Mouse (Mus musculus) skeletal muscle tissue, adult 2 months (tissue): ENCODE measurements around the gene Inka2.

ENCODE experiments used
- DNase-seq: peaks from one replicate; pipeline ENCODE4 v3.0.0-alpha.2; 2012; ENCODE audit warnings: low read depth, low spot score

The Inka2 gene

DNA sequence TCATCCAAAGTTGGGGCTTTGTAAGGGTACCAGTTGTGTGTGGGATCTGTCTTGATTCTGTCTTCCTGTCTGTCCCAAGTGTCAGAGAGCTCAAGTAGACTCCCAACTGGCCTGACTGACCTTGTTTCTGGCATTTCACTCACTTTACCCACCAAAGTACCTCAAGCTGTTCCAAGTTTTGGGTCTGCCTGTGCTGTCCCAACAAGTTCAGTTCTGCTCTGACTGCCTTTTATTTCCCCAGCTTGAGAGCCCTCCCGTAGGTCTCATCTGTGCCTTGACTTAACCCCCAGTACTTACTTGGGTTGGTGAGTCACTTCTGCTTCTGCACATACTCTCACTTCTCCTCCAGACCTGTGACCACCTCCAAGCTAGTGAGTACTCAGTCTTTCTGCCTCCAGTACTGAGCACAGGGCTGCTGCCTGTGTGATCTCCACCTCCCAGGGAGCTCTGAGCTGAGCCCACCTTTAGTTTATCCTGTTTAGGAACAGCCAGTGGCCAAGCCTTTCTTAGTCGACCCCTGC lies 17.3 kb downstream of the Inka2 start:
- no peak for DNase-seq

DNA sequence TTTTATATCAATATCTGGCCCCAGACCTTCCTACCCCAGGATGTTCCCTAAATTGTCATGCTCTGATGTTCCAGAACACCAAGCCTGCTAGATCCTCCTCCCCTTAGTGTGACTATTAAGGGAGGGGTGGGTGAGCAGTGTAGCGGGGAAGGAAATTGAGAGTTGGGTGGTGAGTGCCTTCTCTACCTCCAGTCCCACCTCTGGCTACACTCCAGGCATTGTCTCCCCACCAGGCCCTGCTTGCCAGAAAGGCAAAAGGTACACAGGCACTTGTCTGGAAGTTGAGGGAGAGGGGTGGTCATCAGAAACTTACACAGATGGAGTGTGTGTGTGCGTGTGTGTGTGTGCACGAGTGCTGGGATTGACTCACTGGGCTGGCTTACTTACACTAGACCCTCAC lies 18.1 kb downstream of the Inka2 start:
- no peak for DNase-seq

DNA sequence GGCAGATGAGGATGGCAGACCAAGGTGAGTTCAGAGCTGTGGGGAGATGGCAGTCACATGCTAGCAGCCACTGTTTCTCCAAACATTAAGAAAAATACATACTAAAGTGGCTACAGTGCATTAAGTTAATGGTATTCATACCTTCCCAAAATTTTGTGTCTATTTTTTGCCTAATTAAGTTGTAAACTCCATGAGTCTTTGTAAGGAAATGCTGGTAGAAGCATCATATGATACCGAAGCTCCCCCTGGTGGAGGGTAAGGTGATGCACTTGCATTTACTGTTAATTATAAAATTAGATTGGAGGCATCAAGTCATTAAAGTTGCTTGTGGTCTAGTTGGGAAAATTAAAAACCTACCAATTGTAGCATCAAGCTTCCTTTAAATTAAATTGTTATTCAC lies 21.6 kb downstream of the Inka2 start:
- DNase-seq = no peak

DNA sequence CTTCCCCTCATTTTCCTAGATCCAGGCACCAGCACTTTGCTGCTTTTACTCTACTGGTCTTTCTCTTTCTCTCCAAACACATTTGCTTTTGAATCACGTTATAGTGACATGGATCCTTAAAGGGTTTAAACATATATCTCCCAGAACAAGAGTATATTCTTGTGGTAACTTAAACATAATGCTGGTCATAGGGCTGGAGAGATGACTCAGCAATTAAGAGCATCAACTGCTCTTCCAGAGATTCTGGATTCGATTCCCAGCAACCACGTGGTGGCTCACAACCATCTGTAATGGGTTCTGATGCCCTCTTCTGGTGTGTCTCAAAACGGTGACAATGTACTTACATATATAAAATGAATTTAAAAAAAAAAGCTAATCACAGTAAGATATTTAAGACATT lies 28.0 kb downstream of the Inka2 start:
- no peak for DNase-seq

DNA sequence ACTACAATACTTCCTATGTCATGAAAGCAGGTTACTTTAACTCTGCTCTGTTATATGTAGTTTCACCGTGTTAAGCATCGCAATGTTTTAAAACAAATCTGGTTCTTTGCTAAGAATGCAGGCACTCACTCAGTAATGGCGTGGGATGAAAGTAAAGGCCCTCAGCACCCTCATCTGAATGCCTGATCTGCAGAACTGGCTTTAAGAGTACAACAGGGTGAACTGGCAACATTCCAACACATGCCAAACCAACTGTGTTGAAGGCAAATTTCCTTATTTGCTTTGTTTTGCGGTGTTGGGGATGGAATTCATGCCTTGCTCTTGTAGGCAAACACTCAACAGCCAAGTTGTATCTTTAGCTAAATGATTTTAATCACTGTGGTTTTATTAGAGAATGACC lies 29.1 kb downstream of the Inka2 start:
- DNase-seq = no peak

DNA sequence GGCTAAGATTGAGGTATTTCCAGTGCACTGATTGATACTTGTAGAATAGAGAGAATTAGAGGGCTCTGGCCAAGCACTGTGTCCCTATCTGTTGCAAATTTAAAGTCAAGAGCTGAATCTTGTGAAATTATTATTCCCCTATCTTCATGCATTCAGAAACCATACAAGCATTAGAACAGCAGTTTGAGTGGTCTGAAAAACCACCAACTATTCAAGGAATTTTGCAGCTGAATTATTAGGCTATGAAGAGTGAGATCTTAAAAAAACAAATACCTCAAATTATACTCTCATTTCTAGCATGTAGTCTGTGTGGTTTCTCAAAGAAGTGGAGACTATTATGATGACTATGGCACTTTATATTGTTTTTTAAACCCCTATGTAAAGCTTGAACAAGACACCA lies 30.9 kb downstream of the Inka2 start:
- no peak for DNase-seq

DNA sequence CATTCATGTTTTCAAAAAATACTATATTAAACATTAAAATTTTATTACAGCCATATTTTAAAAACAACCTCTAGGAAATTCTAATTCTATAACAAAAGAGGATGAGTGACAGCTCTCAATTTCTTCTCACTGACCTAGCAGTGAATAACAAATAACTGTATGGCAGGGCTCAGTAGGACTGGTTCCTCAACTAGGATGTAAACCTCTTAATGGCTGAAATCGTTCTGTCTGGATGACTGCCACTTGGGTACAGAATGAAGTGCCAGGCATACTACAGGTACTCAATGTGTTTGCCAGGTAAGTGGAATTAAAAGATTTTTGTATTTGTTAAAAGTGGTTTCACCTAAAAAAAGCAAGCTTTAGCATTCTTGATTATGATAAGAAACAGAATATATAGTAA lies 31.7 kb downstream of the Inka2 start:
- no peak for DNase-seq

DNA sequence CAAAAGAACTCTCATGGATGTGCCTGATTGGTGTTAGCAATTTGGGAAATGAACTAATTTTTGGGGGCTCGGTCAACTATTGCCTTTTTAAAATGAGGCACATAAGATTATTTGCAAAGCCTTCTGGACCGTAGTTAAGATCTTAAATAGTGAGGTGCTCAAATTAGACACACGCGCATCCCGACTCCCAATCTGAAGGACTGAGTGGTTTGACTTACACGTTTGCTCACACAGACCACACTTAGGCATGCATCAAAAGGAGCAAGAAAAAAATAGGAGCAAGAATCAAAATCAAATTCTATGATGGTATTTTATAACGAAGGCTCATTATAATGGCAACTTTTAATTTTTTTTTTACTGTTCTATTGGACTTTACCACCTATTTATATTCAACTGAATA lies 32.7 kb downstream of the Inka2 start:
- DNase-seq = no peak

DNA sequence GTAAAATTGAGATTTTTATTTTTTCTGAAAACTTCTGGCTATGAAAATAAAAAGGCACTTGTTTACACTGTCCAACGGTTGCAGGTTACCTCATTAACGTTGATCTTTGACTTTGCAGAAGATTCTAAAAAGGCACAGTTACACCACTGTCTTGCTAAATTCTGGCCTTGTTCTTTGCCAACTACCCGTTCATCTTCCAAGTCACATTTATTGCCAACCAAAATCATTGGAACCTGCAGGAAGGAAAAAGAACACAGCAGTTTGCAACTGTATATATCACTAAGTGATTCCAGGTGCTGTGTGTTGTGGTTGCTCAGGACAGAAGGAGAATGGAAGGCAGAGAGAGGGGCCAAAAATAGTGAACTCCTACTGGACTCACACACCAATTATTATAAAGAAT lies 33.3 kb downstream of the Inka2 start:
- DNase-seq = no peak

DNA sequence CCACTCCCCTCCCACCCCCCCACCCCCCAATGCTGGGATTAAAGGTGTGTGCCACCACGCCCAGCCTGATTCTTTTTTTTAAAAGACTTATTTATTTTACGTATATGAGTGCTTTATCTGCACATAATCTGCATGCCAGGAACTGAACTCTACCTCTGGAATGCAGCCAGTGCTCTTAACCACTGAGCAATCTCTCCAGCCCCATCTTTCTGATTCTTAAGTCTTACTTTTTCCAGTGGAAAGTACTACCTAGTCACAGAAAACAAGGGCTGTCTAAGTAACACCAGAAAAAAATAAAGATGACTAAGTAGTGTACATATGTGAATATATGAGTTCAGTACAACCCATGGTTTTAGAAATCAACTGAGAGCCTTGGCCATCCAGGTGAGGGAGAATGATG lies 42.1 kb downstream of the Inka2 start:
- no peak for DNase-seq

DNA sequence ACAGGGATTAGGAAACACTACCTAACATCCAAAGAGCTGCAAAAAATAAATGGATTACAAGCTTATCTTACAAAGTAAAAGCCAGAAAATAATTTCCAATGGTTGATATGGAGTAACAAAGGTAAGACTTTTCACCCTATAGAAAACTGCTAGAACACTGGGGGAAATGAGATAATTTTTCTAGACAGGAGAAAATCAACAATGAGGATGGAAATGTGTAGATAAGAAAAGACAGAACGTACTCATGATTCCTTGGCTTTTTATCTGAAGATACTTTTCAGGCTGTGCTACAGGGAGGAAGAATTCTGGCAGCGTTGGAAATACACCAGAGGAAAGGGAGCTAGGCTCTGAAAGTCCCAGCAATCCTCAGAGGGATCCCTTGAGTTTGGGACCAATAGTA lies 46.4 kb downstream of the Inka2 start:
- no peak for DNase-seq

DNA sequence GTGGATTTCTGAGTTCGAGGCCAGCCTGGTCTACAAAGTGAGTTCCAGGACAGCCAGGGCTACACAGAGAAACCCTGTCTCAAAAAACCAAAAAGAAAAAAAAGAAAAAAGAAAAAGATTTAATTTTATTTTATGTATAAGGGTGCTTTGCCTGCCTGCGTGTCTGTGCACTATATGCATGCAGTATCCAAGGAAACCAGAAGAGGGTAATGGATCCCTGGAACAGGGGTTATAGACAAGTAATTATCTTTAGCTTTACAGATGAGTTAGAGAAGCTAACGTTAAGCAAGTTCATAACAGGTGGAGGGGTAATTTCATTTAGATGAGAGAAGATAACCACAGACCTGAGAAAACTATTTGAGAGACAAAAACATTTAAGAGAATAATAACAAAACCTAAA lies 49.8 kb downstream of the Inka2 start:
- no peak for DNase-seq

DNA sequence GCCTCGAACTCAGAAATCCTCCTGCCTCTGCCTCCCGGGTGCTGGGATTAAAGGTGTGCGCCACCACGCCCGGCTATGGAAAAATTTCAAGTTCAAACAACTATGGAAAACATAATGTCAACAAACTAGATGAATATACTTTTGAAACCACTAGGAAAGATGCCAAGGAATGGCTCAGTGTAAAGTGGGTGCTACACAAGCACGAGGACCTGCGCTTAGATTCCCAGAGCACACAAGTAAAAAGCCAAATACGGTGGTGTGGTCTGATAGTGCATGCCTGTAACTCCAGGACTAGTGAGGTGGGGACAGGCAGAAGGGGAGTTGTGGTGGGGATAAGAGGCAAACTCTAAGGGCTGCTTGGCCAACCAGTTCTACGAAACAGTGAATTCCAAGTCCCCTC lies 50.7 kb downstream of the Inka2 start:
- DNase-seq = no peak

DNA sequence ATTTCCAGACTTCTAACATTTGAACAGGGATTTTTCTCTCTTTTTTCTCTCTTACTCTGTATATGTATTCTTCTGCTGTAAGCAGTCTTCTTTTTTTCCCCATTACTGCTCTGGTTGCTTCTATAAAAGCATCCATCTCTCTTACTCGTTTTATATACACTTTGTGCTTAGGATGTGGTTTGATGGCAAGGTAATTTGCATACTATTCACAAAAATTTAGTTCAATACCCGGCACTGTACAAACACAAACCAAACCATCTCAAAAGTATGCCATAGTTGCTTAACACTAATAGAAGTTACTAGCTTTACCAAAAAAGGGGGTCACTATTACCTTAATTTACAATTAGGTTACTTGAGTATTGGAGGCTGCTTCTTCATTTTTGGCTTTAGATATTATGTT lies 52.1 kb downstream of the Inka2 start:
- DNase-seq = no peak

DNA sequence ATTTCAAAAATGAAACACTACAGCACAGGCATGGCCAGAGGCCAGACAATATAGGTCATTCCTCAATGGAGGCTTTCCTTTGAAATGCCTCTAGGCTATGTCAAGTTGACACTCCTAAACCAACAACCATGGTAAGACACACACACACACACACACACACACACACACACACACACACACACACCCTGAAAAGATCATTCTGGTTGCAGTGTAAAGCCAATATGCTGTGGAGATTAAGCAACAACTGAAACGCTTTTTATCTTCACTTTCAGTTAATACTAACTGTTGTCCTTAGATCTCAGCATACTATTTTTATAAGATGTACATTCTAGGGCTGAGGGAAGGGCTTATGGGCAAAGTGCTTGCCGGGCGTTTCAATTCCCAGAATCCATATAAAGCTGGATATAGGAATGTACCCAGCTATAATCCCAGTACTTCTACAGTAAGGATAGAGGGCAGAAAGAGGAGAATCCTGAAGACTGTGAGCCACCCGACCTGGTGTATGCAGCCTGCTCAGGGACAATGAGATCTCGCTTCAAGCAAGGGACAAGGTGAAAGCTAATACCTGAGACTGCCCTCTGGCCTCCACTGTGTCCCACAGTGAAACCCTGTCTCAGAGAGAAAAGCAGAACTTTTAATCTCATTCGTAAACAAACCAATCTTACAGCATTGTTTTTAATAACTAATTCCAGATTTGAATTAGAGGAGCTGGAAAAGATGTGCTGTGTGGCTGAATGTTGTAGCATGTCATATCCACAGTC lies 53.1 kb downstream of the Inka2 start:
- no peak for DNase-seq

DNA sequence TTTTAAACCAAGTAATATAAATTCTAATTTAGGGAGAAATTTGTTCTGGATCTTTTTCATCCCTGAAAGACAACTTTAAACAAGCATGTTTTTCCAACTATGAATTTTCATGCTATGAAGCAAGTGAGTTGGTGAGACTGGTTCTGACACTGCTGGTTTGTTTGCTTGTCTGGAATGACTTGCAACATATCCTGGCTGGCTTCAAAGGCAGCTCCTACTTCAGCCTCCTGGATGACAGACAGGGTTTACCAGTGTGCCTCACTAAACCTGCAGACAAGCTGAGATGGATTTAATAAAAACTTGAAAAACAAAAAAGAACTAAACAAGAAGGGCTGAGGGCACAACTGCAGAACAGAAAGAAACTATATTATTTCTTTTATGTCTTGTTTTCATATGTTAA lies 53.7 kb downstream of the Inka2 start:
- DNase-seq = peak; percentile 25

DNA sequence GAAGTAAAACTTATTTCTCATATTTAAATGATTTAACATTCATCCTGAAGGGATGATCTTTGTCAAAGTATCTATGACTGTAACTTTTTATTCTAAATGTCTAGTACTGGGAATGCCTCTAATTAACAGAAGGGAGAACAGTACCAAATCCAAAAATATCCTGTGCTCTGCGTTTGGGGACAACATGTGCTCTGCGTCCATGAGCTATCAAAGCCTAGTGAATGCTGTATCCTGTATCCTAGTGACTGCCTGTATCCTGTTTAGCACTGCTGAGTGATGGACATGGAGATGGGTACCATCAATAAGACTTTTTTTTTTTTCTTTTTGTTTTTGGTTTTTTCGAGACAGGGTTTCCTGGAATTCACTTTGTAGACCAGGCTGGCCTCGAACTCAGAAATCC lies 54.3 kb downstream of the Inka2 start:
- DNase-seq = no peak

DNA sequence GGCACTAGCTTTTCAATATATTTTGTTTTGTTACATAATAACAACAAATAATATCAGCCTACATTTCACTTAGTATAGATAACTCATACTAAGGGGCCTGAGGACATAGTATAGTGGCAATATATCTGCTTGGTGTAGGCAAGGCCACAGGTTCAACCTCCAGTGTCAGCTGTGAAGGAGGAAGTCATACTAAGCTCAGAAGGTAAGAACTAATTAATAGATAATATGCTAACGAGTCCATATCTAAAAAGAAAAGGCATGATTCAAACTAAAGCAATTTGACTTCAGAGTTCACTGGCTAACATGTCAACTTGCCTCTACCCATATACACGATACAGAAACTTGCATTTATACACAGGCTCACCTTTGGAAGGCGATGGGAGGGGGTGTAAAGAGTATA lies 55.7 kb downstream of the Inka2 start:
- DNase-seq = no peak

DNA sequence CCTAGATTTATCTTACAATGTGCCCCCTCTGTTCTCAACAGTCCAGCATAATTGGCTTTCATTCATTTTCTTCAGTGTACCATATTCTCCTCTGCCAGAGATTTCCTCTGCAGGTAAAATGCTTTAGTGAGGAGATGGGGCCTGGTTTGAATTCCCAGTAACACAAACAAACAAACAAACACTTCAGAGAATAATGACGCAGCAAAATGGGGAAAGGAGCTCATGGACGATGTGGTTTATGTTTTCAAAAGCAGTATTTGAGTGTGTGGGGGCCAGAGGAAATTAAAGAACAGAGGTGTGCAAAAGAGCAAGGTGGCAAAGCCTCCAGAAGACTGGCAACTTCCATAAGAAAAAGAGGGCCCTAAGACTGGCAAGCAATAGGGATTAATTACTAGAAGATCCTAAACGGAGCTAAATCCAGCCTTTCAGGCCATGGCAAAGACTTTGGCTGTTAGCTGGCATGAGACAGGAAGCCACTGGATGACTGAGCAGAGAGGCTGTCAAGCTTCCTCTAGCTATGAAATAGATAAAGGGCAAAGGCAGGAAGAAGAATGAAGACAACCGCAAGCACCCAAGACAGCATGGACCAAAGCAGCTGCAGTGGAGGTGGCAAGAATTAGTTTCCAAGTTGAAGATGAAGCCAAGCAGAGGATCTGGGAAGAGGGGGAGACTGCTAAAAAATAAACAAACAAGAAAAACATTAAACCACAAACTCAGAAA lies 58.9 kb downstream of the Inka2 start:
- no peak for DNase-seq

DNA sequence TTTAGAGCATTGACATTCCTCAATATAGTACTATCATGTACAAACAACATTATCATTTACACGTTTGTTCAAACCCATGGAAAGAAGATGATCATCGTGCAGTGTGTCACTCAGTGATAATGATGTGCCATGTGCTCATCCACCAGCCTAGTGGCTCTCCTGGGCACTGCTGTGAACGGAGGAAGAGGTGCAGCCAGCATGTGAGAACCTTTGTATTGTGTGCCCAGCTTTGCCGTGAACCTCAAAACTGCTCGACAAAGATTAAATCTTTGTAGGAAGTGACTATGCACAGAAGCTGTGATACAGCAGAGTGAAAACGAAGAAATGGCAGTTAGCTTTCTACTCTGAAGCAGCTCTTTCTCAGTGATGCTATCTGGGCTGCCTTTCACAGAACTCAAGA lies 64.1 kb downstream of the Inka2 start:
- DNase-seq = no peak

DNA sequence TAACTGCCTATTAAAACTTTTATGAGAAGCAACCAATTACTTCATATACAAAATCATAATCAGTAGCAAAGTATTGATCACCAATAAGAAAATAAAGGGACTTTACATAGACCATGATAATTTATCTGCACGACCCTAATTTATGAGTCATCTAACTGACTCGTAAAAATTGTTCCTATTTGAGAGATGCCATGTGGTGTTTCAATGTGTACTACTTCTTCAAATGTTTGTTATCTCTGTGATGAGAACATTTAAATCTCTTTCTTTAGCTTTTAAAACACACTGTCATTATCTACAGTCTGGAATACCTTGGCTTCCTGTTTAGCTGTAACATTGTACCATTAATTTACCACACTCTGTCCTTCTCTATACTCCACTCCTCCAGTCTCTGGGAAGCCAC lies 65.0 kb downstream of the Inka2 start:
- DNase-seq = no peak
